Mouse (Mus musculus) E14TG2a.4 (cell line): ENCODE data around the gene Adgrg3.

Experiments used
- CTCF ChIP-seq: conservative IDR thresholded peaks from 2 replicates; pipeline ENCODE4 v1.5.1; 2014; ENCODE audit warnings: low read length
- NANOG ChIP-seq: IDR thresholded peaks from 2 replicates; pipeline ENCODE4 v1.6.1; 2014; ENCODE audit warnings: borderline replicate concordance, low read length, mixed read lengths
- POU5F1 ChIP-seq: IDR thresholded peaks from 2 replicates; pipeline ENCODE4 v1.6.1; 2014; ENCODE audit warnings: low read length, borderline replicate concordance

DNA sequence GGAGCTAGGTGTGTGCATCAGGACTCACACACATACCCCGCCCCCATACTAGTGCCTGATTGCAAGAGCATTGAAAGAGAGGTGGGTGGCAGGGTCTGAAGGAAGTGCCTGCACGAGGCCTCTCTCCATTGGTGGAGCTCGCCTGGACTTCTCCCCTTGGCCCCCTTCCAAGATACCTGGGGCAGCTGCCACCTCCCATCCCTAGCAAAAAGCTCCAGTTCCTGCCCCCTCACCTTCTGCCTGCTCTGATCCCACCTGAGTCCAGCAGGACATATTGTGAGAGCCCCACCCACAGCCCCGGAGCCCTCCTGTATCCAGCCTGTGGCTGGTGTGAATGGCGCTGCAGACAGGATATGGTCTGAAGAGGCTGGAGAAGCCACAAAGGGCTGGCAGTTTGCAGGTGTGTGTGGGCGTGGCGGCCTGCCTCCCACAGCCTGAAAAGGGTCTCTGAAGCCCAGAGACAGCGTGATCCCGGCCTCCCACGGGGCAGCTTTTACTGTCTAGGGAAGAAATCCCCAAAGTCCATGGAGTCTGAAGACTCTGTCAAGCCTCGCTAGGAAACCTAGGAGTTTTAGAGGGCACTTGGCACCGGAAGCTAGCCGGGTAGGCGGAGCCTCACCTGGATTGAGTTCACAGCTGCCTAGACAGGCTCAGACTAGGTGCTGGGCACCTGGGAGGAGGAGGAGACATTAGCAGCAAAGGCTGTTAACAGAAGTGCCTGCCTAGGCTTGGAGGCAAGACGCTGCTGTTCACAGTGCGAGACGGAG, 40.7 kb upstream of the Adgrg3 start:
- TF ChIP-seq CTCF (no peak), POU5F1 (no peak), NANOG (no peak)
